Mouse (Mus musculus) liver, postnatal 0 days (tissue): ENCODE results near the gene 1700034J05Rik.

Experiments
- CTCF ChIP-seq: sonication (generic); IDR thresholded peaks from 2 replicates; pipeline ENCODE4 v1.5.1; 2016; ENCODE audit warnings: antibody characterized with exemption, low read depth
- EP300 ChIP-seq: IDR thresholded peaks from 2 replicates; pipeline ENCODE4 v1.6.1; 2016; ENCODE audit warnings: antibody characterized with exemption, low read depth, mild to moderate bottlenecking

DNA sequence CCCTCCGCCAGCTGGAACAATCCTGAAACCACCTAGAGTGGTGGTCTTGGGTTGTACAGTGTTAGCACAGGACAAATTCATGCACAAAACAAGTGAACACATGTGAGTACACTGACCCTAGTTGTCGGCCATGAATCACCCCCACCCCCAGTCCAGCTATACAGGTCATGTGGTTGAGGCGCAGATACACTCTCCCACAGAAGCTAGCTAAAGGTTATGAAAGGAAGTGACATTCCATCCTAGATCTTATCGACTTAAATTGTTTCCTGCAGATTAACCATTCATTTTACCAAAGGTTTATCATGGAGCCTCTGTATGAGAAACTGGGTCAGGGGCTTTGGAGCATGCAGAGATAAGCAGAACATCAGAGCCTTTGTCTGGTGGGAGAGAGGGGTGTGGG is 7.0 kb downstream of the 1700034J05Rik start:
- TF ChIP-seq EP300 (no peak), CTCF (no peak)
